Mouse (Mus musculus) left cerebral cortex, postnatal 36 days (tissue): ENCODE data around the gene Nin. TPM values are rescaled to one million over a fixed set of nuclear protein-coding genes. Genes with fewer than 3 reads are reported as not detected.

ENCODE experiments used
- DNase-seq, 2 experiments: peaks; one replicate each; pipeline ENCODE4 v3.0.0; 2021 to 2022; ENCODE audit warnings: low spot score in 2 of 2, mixed read lengths in 1 of 2
- intact Hi-C: fragments of 180-260 bp; cut with DNase I; formaldehyde crosslinking; loops from one replicate; pipeline ENCODE4 v1.15.1; 2025
- total RNA-seq, 2 experiments: library from RNA; stranded (reverse); gene quantifications; 2 replicates each; pipeline ENCODE4 v1.2.3; 2021

Nin gene
- total RNA-seq, 2 experiments from 2014 or later, result 54.4 to 72.2 TPM

DNA sequence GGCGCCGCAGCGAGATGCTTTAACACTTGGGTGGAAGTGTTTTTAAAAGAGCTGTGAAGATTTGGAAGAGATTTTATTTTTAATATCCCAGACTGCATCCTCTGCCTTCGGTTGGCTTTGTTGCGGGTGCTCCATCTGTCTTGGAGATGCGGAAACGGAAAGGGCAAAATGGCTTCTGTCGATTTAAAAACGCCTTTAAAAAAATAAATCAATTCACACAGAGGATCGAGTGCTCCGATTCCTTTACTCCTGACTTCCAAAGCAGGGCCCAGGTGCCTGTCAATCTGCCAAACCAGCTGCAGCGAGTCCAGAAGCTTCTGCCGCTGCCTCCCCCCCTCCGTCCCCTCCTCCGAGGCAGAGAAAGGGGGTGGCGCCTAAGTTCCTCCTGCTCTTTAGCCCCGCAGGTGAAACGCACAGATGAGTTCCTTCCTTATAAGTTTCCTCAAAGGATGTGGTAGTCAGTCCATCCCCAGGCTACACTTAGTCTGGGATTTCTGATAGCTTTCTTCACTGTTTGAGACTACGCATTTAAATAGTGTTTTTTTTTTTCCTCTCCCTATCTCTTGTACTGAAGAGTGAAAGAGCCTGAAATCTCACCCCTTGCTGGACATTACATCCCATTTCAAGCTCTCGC, 17.6 kb upstream of the Nin start:
- peak; percentile 41 to 44 for DNase-seq
- intact Hi-C loops, result no loop called here

- no peak for DNase-seq
- intact Hi-C loops, result no loop called here
Observed at GRCm38 (mm10) chr12:70129105-70129504, 15.6 kb upstream of the Nin start.

DNA sequence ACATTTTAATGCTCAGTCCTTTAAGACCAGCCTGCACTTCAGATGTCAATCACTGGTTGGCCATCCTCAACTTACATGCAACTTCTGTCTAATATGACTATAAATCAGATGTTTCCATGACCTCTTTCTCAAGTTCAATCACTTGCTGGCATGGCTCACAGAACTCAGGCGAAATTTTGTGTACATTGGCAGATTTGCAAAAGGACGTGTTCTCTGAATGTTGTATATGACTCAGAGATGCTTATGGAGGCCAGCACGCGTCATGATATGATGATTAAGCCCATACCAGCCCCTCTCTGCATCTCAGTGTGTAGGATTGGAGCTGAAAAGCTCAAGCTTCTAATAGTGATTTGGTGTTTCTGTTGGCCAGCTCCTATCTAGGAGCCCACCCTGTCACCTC, 13.1 kb upstream of the Nin start:
- DNase-seq, result no peak
- intact Hi-C loops, result no loop called here

GRCm38 (mm10) chr12:70119552-70119951, 6.0 kb upstream of the Nin start:
- intact Hi-C loops, result loop anchor here (10.0 kb wide), 1 partner anchor 105 kb away; no protein-coding TSS in a partner anchor

GRCm38 (mm10) chr12:70118721-70119345, 5.3 kb upstream of the Nin start:
- DNase-seq, result peak; percentile 69 to 73
- intact Hi-C loops, result loop anchor here (10.0 kb wide), 1 partner anchor 106 kb away; no protein-coding TSS in a partner anchor

More at GRCm38 (mm10) chr12:70119552-70119951, 6.0 kb upstream of the Nin start:
- no peak for DNase-seq

DNA sequence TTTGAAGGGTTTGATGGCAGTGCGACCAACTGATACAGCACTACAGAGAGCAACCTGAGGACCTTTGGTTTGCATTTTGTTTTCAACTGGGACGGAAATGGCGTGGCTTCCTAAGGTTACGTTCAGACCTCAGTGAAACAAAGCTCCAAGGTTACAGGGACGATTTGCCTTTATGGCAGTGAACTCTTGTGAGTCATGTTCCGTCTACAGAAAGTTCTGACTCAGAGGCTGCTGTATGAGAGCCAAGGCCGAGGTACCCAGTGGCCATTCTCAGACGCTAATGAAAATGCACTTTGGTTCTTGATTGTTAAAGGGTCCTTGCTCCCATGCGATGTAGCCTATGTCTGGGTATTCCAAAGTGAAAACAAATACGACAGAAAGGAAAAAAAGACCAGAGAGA, 3.6 kb upstream of the Nin start:
- no peak for DNase-seq
- intact Hi-C loops, result loop anchor here (10.0 kb wide), 1 partner anchor 108 kb away; no protein-coding TSS in a partner anchor

DNA sequence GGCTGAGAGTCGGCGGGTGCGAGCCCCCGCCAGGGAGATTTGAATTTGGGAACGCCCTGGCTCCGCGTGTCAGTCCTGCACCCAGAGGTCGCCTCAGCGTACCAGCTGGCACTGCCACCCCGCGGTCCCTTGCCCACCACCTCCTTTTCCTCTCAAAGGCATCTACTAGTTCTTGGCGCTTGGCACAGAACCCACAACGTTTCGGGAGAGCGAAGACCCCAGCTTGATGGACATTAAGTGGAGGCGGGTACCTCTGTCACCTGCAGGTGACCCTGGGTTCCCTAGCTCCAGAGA, 1.5 kb downstream of the Nin start:
- no peak for DNase-seq
- intact Hi-C loops, result loop anchor here (5.0 to 10.0 kb wide), 2 partner anchors 35 to 113 kb away; no protein-coding TSS in a partner anchor

- intact Hi-C loops, result loop anchor here (5.0 to 10.0 kb wide), 2 partner anchors 34 to 113 kb away; no protein-coding TSS in a partner anchor
- DNase-seq, result peak; percentile 73 to 82
Observed at GRCm38 (mm10) chr12:70111367-70112089, 2.0 kb downstream of the Nin start.

GRCm38 (mm10) chr12:70111117-70111366, 2.5 kb downstream of the Nin start:
- intact Hi-C loops, result loop anchor here (5.0 to 10.0 kb wide), 2 partner anchors 34 to 114 kb away; no protein-coding TSS in a partner anchor
- no peak for DNase-seq

- intact Hi-C loops, result loop anchor here (5.0 to 10.0 kb wide), 2 partner anchors 33 to 114 kb away; no protein-coding TSS in a partner anchor
- peak; percentile 73 to 74 for DNase-seq
Observed at GRCm38 (mm10) chr12:70110375-70111116, 3.0 kb downstream of the Nin start.

- peak in 1 of 2 experiments; percentile 34 for DNase-seq
- intact Hi-C loops, result loop anchor here (5.0 to 10.0 kb wide), 2 partner anchors 33 to 115 kb away; no protein-coding TSS in a partner anchor
Observed at GRCm38 (mm10) chr12:70109921-70110320, 3.6 kb downstream of the Nin start.

DNA sequence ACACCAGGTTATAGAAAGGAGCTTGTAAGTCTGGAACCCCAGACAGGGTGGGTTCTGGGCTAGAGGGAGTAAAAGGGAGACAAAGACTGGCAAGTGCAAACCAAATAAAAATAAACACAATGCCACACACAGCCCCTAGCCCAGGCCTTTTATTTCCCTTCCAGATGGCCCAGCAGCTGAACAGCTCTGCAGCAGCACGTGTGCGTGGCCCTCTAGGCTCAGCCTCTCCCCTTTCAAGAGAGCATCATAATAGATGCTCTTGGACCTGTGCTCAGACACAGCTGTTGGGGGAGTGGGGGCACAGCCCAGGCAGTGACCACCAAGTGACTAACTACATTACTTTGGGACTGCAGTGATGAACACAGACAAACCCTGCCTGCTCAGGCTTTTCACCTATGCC, 5.4 kb downstream of the Nin start:
- no peak for DNase-seq
- intact Hi-C loops, result no loop called here

GRCm38 (mm10) chr12:70106508-70106907, 7.0 kb downstream of the Nin start:
- intact Hi-C loops, result no loop called here
- no peak for DNase-seq

- no peak for DNase-seq
- intact Hi-C loops, result no loop called here
Observed at GRCm38 (mm10) chr12:70105885-70106284, 7.6 kb downstream of the Nin start.

DNA sequence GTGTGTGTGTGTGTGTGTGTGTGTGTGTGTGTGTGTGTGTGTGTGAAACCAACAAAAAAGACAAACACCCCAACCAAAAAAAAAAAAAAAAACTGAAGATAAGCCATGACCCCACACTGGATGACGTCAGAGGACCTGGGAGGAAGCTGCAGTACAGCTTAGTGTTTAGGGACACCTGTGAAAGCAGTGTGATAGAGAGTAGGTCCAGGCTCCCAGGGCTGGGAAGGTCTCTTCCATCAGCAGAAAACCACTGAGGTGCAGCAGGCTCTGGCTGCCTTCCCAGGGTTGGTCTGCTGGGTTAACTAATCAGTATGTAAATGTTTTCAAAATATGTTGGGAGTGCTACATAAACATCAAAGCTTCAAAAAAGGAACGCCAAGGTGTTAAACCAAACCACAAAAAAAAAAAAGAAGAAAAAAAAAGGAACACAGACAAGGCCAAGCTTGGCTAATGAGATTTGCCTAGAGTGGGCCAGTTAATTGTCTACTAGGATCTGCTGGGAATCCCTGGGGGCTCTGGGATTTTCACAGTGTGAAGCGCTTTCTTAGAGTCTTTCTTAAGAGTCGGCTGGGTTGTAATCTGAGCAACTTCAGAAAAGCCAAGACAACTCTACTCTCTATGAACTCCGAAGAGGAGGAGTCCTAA, 8.6 kb downstream of the Nin start:
- intact Hi-C loops, result no loop called here
- no peak for DNase-seq

- DNase-seq, result no peak
- intact Hi-C loops, result no loop called here
Observed at GRCm38 (mm10) chr12:70104199-70104598, 9.3 kb downstream of the Nin start.

- intact Hi-C loops, result no loop called here
Observed at GRCm38 (mm10) chr12:70103257-70103656, 10.3 kb downstream of the Nin start.

GRCm38 (mm10) chr12:70102426-70102825, 11.1 kb downstream of the Nin start:
- intact Hi-C loops, result no loop called here
- DNase-seq, result no peak

More at GRCm38 (mm10) chr12:70103257-70103656, 10.3 kb downstream of the Nin start:
- DNase-seq, result no peak

- intact Hi-C loops, result no loop called here
Observed at GRCm38 (mm10) chr12:70101823-70102222, 11.7 kb downstream of the Nin start.

More at GRCm38 (mm10) chr12:70101823-70102222, 11.7 kb downstream of the Nin start:
- DNase-seq, result no peak
